Mouse (Mus musculus) common myeloid progenitor, adult 5-6 weeks (primary cell): ENCODE measurements around the gene Gm11437. TPM values are rescaled to one million over a fixed set of nuclear protein-coding genes. Genes with fewer than 3 reads are reported as not detected.

Experiments
- ATAC-seq: replicated peaks from 2 replicates; pipeline ENCODE4 v1.8.0; 2016; ENCODE audit warnings: low read depth, mild to moderate bottlenecking, moderate TSS enrichment, inconsistent platforms; ENCODE audit not compliant: poor library complexity, severe bottlenecking
- total RNA-seq: library from RNA; stranded (forward); fragments of 200-1000, 187-1606 nt; gene quantifications from 2 replicates; pipeline ENCODE4 v1.2.3, GENCODE M21; 2017

Gene Gm11437
- total RNA-seq, 1 experiment from 2014 or later, result not detected

DNA sequence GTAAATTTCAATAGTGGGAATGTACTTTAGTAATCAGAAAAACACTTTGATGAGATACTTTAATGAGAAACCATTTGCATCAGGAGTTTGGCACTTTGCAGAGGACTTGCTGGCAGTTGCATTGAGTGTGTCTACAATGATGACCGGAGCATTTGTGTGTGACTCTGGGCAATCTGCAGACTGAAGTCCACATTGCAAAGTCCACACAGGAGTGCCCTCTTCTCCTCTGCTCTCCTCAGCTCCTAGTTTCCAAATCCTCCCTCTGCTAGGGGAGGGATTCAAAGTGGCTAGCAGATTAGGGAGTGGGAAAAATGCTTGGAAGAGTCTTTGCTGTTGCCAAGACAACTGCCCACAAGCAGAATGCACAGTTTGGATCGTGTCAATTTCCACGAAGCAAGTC, 21.2 kb downstream of the Gm11437 start:
- no peak for ATAC-seq

DNA sequence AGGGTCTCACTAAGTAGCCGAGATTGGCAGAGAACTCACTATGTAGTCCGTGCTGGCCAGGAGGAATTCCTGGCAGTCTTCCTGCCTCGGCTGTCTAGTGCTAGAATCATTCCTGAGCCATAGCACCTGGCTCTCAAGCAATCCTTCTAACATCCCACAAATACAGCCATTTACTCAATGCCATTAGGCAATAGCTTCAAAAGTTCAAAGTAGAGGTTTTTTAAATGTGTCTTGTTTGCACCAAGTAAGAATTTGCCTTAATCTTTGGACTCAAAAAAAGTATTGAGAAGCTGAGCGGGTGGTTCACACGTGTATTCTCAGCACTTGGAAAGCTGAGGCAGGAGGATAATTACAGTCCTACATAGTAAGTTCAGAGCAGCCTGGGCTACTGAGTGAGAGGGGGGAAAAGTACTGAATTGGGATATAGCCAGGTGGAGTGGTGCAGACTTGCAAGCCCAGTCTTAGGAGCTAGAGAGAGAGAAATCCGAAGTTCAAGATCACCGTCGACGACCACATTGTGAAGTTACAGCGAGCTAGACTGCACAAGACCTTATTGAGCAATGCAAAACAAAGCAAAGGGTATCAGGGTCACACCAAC, 22.0 kb downstream of the Gm11437 start:
- no peak for ATAC-seq

- peak; percentile 72 for ATAC-seq
Measured at GRCm38 (mm10) chr11:84141752-84142151, 25.5 kb downstream of the Gm11437 start.

- ATAC-seq, result no peak
Measured at GRCm38 (mm10) chr11:84136453-84136852, 30.8 kb downstream of the Gm11437 start.

DNA sequence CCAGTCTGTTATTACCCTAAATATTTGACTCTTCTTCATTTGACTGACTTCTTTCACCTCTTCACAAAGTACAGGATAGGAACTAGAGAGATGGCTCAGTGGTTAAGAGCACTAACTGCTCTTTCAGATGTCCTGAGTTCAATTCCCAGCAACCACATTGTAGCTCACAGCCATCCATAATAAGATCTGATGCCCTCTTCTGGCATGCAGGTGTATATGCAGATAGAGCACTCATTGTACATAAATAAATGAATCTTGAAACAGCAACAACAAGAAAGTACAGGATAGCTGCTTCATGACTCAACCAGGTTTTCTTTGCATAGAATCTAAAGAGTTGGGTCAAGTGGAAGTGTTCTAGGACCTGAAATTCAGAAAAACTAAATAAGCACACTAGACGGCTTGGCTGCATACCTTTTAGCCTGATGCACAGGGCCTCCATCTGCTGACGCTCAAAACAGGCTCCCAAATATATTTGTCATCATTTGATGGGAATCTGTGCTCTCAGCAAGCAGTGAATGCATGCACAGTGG, 32.9 kb downstream of the Gm11437 start:
- no peak for ATAC-seq

DNA sequence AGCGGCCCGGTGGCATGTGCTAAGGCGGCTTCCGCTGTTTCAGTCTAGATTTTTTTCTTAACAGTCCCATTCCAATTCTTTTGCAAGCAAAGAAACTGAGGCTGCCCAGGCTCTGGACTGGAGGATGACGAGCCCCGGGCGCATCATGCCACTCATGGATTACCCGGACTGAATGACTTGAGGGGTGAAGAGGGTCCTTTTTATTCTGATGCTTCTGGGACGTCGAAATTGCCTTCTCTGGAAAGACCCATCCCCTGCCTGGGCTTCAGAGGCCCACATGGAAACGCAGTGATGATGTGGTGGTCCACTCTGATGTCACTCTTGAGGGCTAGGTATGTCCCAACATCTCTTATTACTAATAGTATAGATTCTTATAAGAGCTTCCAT, 37.5 kb downstream of the Gm11437 start:
- no peak for ATAC-seq

- peak; percentile 80 for ATAC-seq
Measured at GRCm38 (mm10) chr11:84128943-84129798, 38.1 kb downstream of the Gm11437 start, which contains the start of the genes Tada2a and Acaca. Gene Tada2a, minus strand, starts transcription at chr11:84129600. Gene Acaca, plus strand, starts transcription at chr11:84129672.

DNA sequence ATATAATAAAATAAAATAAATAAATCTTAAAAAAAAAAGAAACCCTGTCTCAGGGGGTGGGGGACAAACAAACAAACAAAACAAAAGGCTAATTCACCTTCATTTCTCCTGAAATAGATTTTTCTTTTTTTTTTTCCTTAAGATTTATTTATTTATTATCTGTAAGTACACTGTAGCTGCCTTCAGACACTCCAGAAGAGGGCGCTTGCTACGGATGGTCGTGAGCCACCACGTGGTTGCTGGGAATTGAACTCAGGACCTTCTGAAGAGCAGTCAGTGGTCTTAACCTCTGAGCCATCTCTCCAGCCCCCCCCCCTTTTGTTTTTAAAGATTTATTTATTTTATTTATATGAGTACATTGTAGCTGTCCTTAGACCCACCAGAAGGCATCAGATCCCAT, 39.3 kb downstream of the Gm11437 start:
- ATAC-seq, result no peak

- ATAC-seq, result no peak
Measured at GRCm38 (mm10) chr11:84121051-84121956, 46.0 kb downstream of the Gm11437 start.

- no peak for ATAC-seq
Measured at GRCm38 (mm10) chr11:84117431-84117830, 49.8 kb downstream of the Gm11437 start.

DNA sequence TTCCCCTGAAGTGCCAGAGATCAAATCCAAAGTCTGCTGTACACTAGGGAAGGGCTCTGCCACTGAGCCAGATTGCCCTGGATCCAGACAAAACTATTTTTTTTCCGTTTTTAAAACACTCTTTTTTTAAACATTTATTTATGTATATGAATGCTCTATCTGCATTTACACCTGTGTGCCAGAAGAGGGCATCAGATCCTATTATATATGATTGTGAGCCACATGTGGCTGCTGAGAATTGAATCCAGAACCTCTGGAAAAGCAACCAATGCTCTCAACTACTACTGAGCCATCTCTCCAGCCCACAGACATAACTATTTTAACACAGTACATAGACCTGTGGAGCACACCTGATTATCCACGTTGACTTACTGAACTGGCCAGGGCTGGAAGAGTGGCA, 51.1 kb downstream of the Gm11437 start:
- no peak for ATAC-seq

- no peak for ATAC-seq
Measured at GRCm38 (mm10) chr11:84115646-84116045, 51.6 kb downstream of the Gm11437 start.

- ATAC-seq, result no peak
Measured at GRCm38 (mm10) chr11:84113623-84114022, 53.7 kb downstream of the Gm11437 start.

DNA sequence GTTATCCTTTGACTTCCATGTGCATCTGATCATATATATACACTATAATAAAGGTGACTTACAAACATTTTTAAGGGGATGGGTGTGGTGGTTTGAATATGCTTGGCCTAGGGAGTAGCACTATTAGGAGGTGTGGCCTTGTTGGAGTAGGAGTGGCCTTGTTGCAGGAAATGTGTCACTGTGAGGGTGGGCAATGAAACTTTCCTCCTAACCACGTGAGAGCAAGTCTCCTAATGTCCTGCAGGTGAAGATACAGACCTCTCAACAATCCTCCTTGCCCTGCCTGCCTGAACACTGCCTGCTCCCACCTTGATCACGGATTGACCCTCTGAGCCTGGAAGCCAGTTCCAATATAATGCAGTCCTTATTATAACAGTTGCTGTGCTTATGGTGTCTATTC, 60.1 kb downstream of the Gm11437 start:
- ATAC-seq, result no peak

DNA sequence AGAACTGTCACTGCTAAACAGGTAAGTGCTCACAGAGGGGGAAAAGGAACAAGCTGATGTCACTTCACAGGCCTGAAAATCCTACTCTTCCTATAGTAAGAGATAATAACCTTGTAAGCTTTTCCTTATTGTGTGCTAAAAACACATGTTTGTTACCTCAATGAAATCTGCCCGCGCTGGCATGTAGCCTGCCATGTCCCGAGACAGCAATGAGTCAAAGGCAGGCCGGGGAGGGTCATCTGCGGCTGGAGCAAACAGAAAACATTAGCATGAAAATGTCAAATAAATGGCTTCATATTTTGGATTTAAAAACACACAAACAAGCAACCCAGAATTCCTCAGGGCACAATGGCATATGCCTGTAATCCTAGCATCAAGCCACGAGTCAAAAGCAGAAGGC, 63.2 kb downstream of the Gm11437 start:
- ATAC-seq, result no peak

DNA sequence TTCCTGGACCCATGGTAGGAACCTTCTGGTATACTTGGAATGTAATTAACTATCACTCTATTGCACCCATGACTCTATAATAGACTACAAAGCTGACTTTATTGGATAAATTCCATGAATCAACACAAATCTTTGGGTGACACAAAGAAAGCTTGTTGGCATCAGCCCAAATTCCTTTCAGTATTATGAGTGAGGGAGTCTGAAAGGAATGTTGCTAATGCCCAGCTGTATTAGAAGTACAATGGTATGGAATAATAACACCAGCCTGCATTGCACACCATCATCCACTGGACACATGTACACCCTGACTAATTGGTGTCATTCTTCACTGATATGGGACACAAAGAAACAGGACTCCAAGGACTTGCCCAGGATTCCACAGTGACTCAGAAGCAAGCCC, 66.1 kb downstream of the Gm11437 start:
- ATAC-seq, result no peak
